Mouse (Mus musculus): Measurements from ENCODE around the gene Golgb1.

DNA sequence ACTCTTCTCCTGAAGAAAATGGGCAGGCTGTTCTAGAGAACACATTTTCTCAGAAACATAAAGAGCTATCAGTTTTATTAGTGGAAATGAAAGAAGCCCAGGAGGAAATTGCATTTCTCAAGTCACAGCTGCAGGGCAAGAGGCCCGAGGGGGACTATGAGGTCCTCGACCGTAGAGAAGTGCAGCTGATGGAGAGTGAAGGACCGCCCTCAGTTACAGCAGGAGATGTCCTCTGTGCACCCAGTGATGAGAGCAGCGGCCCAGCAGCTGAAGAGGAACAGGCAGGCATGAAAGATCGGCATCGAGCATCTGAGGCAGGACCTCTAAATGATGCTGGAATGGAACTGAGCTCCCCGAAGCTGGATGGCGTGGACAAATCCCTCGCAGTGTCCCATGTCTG is 37.0 kb downstream of the Golgb1 start:
- TF ChIP-seq POLR2A (IDR thresholded peaks at IDR 0.05; ENCODE audit: insufficient read length, low read depth) (no peak), POLR2AphosphoS2 (IDR thresholded peaks at IDR 0.05; ENCODE audit: insufficient read length, low read depth) (no peak), USF1 (IDR thresholded peaks at IDR 0.05; ENCODE audit: low read depth) (no peak), TCF12 (IDR thresholded peaks at IDR 0.05; ENCODE audit: insufficient read depth, poor library complexity, severe bottlenecking) (no peak), MYOD1 (IDR thresholded peaks at IDR 0.05; ENCODE audit: control insufficient read depth in 1 of 3, insufficient read length in 2 of 3, low read depth in 2 of 3) (no peak), MAX (IDR thresholded peaks at IDR 0.05; ENCODE audit: low read depth) (no peak), TCF3 (IDR thresholded peaks at IDR 0.05; ENCODE audit: insufficient read length, low read depth) (no peak), MYOG (IDR thresholded peaks at IDR 0.05; ENCODE audit: control insufficient read depth in 1 of 3, insufficient read depth in 1 of 3, insufficient read length in 2 of 3, low read depth in 2 of 3) (no peak), E2F4 (IDR thresholded peaks at IDR 0.05; ENCODE audit: insufficient read depth) (no peak), REST (IDR thresholded peaks at IDR 0.05; ENCODE audit: insufficient read depth, insufficient read length) (no peak)
